Mouse (Mus musculus) bone marrow macrophage, adult 2 months (primary cell): ENCODE results near the gene Wscd2.

ENCODE experiments used
- CTCF ChIP-seq: IDR thresholded peaks from 2 replicates; pipeline ENCODE4 v1.5.1; 2012; ENCODE audit warnings: low read depth, mild to moderate bottlenecking, low read length, moderate library complexity
- POLR2A ChIP-seq: IDR thresholded peaks from 2 replicates; pipeline ENCODE4 v1.6.1; 2012; ENCODE audit warnings: mild to moderate bottlenecking, low read depth, low read length, borderline replicate concordance

- no peak for TF ChIP-seq CTCF
- no peak for TF ChIP-seq POLR2A
Measured at GRCm38 (mm10) chr5:113630116-113630515, 140.0 kb downstream of the Wscd2 start.
